Mouse (Mus musculus) right cerebral cortex, adult 2 months (tissue): Measurements from ENCODE around the gene Tmppe.
"Not testable (repeated sequence)": the region's sequence is repeated elsewhere in the genome, so short reads cannot be mapped to it uniquely, and the experiment has no call there.

ENCODE experiments used
- DNase-seq, 2 experiments: peaks; one replicate each; pipeline ENCODE4 v3.0.0; 2021 to 2022; ENCODE audit warnings: low spot score in 2 of 2

Tmppe gene

DNA sequence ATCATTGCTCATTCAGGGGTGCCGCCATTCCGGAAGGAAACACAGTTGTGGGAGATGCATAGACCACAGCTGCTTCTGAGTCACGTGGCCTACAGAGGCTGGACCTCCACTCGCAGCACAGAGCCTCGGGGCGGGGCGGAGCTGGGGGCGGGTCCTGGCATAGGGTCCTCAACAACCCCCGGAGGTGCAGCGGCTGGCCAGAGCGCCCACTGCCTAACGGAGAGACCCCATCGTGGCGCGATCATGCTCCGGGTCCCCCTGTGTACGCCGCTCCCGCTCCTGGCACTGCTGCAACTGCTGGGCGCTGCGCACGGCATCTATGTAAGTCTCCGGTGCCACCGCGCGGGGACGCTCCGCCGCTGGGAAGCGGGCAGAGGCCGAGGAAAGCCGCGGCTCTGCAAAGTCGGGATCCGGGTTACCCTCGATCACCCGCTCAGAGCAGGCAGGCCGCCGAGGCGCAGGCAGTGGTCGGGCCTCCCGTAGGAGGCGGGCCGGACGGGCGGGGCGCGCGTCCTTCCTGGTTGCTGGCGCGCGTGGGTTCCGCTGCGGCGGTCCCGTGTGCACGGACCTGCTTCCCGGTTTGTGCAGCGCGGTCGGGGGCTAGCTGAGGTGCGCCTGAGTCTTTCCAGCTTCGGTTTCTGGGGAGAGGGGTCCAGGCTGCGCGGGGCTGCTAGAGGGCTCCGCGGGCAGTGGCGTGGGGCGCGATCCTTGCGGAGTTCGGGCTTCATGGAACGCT, at the start of gene Tmppe, which contains the start of gene Glb1:
Gene Tmppe, plus strand, starts transcription at position 157 of the 736 bp plus-strand sequence.
Gene Glb1, plus strand, starts transcription at position 128 of the 736 bp plus-strand sequence.
- DNase-seq: peak; percentile 76 to 80

DNA sequence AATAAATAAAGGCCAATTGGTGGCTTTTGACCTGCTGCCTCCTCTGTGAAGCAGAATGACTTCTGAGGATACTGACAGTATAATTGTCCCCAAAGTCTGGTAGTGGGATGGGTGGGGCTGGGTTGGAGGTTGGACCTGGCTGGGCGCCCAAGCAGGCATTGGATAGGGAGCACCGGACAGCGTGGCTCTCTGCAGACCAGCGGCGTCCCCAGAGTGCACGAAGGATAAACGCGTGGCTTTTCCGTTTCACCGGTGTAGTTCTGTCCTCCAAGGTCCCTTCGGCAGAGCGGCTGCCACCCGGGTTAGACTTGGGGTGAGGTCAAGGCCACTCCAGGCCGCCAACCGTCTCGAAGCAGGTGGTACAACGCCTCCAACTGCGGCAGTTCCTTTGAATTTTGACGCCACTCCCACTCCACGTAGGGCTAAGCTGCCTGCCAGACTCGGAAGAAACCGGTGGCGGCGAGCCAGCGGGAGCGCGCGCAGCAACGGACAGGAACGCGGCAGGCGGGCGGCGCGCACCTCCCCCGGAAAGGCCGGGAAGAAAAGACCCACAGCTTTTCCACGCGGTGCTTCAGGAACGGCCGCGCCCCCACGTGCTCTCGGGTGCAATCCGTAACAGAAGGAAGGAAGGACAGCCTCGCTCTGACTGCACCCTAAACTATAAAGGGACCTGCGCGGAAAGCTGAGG, 33.0 kb upstream of the Tmppe start:
- DNase-seq: peak; percentile 85 to 88

DNA sequence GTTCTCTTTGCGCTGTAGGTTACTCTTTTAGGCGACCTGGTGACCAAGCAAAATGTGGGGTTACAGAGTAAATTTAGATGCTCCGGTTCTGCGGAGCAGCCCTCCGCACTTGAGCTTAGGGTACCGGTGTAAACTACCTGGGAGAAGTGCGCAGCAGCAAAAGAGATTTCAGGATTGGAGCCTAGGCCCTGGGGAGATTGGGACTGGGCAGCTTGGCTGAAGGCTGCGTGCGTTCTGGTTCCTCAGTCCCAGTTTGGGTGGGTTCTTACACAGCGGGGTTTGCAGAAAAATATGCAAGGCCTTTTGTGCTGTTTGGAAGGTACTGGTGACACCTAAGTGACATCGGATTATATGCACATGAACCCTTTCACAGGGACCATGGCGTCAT, 32.4 kb upstream of the Tmppe start:
- no peak for DNase-seq

DNA sequence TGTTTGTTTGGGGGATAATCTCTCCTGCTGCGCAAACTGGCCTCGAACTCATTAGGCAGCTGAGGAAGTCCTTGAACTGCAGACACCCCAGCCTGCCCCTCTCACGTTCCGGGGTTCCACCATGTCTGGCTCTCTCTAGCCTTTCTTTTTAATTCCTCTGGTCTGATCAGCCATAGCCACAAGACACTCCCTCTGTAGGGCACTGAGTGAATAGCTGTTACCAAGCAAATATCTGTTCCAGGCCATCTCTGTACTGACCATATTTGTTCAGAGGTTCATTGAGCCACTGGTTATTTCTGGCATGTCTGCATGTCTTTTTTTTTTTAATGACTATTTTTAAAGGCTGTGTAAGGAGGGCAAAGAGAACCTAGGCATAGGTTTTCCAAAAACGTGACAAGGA, 31.5 kb upstream of the Tmppe start:
- DNase-seq: not testable (repeated sequence)

DNA sequence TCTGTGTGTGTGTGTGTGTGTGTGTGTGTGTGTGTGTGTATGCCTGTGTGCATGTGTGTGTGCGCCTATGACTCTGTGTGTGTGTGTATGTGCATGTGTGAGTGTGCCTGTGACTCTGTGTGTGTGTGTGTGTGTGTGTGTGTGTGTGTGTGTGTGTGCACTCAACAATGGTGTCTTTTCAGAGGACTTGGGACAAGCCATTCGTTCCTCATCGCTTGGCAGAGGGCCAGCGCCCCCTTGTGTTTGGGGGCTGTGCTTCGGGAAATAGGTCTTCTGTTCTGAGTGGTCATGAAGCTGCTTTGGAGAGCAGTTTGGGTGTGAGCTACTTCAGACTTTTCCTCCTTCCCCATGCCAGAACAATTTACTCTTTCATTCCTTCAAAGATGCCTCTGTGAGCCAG, 29.2 kb upstream of the Tmppe start:
- DNase-seq: not testable (repeated sequence)

DNA sequence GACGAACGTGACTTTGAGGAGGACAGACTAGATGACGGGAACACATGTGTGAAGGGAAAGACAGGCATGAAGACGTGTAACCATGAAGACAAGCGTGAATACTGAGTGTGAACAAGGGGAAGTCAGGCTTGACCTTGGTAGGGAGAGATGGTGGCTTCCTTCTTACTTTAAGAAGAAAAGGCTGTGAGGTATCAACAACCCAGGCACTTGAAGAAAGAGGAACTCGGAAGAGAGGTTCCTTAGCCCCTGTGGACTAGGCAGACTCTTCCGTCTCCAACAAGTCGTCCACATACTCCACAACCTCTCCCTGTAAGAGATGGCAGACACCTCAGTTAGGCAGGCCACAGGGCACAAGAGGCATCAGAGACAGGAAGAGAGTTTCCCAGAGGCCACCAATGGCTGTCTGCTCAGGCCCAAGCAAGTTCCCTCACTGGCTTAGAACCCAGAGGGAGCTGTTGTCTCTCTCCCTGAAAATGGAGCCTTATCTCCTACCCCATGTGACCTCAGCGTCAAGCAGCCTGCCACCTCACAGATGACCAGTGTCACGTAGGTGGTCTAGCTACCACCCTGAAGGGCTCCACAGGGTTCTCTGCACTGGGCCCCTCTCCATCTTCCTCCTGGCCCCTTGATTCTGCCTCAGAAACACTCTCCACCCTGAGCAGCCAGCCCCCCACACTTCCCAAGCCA, 25.5 kb upstream of the Tmppe start:
- DNase-seq: no peak

DNA sequence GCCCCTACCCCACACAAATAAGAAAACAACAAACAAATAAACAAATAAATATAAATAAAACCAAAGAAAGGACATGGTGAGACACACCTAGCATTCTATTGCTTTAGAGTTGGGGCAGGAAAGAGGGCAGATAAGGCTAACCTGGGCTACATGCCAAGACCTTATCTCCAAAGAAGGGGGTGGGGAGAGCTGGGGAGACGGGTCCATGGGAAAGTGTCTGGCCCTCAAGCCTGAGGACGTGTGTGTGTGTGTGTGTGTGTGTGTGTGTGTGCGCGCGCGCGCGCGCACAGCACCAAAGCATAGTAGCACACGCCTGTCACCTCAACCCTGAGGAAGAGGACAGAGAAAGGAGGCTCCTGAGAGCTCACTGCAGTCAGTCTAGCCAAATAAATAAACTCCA, 23.7 kb upstream of the Tmppe start:
- no peak for DNase-seq

DNA sequence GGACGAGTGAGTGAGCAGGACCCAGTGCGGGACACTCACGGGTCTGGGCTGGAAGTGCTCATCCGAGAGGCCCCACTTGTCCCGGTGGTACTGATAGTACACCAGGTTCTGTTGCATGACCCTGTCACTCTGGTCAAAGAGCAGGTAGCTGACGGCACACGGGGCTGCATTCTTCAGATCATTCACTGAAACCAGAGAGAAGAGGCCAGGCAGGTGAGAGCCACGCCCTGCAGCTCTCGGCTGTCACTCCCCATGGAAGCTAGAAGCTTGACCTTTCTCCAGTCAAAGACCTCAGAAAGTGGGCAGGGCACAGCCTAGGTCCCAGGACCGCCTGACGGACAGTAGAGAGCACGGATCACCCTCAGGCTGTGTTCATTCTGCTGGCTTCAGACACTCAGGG, 21.0 kb upstream of the Tmppe start:
- DNase-seq: no peak

DNA sequence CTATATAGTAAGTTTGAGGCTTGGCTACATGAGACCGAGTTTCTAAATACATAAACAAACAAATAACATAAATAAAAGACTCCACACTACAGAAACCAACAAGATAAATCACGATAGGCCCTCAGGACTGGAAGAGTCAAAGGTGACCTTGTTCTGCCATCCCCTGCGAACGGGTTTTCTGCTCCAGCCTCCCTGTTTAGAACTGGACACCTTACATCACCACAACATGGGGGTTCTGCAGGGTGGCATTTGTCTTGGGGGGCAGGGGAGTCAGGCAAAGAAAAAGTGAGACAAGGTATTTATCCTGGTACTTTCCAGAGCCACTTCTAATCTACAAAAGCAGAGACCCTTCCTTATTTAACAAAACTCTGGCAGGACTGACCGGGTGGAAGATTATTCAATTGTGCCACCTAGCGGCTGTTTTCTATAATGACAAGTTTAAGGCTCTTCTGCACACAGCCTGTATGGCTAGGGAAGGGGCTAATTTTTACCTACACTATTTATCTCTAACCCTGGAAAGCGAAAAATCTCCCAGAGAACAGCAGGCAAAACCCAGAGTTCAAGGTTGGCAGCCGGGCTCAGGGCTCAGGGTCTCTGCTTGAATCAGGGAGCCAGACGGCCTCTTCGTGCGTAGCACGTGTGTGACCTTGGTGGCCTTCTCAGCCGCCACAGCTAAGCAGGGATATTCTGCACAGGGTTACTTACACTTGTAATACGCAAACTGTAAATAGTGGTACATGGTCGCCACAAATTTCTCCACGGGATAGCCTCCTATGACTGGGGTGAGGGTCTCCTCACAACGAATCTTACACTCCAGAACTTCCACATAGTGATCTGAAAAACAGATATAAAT, 19.8 kb upstream of the Tmppe start:
- DNase-seq: peak; percentile 29 to 59

DNA sequence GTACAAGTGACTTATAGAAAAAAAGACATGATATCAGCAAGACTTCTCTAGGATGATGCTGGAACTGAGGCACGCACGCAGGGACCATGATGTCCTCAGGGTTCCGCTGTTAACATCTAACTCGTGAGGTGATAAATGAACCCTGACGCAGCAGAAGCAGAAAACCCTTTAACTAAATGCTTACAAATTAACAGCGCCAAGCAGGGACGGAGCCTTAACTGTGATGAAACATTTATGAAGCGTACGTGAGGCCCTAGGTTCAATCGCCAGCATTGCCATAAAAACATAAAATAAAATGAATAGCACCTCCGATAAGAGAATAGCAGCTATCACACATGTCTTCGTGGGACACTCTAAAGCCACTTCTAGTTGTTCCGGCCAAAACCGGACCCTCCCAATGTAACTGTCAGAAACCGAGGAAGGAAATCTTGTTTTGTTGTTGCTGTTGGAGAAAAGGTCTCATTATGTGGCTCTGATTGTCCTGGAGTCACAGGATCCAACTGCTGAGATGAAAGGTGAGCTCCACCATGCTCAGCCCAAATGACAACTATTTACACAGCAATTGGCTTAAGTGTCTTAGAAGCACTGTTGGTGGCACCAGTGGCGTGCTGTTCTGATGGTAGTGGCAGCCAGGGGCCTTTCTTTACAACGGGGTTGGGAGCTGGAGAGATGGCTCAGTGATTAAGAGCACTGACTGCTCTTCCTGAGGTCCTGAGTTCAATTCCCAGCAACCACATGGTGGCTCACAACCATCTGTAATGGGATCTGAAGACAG, 17.8 kb upstream of the Tmppe start:
- DNase-seq: no peak

DNA sequence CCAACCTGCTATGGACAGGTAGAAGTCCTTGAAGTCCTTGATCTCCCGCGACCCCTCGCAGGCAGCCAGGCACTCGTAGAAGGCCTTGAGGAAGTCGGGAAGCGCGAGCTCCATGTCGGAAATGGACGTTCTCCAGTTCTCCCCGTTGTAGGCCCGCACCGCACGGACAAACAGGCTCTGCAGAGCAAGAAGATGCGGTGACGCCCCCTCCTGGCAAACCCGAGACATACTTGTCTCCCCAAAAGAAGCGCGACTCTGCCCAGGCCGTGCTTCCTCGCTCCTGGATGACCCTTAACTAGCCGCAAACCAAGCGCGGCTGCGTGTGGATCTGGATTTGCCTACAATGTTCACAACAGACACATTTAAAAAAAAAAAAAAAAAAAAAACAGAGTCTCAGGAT, 16.2 kb upstream of the Tmppe start:
- no peak for DNase-seq

DNA sequence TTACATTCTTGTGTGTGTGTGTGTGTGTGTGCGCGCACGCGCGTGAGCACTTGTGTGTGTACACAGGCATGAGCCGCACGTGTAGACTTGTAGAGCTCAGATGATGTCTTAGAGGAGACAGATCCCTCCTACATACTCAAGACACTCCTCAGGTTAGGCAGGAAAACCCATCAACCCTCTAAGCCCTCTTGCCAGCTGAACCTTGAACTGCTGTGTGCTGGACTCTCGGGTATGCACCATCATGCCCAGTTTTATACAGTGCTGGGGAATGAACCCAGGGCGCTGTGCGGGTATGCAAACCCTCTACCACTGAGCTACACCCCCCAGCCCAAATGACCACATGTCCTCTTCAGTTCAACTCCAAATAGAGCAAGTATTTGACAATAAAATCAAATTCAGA, 15.7 kb upstream of the Tmppe start:
- no peak for DNase-seq

DNA sequence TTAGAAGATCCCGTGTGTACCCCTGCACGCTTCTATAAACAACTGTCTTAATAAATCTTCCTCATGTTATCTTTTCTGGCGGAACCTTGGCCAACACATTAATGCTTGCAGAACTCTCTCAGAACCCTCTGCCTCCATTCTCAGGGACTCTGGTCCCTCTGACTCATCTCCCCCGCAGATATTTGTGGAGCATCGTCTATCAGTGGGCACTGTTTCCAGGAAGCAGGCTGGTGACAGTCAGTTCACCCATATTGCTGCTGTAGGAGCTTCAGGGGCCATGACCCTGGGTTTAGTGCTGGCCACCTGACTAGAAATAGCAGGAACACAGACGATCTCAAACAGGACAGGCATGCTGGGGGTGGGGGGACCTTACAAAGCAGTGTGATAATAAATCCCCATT, 13.8 kb upstream of the Tmppe start:
- no peak for DNase-seq

DNA sequence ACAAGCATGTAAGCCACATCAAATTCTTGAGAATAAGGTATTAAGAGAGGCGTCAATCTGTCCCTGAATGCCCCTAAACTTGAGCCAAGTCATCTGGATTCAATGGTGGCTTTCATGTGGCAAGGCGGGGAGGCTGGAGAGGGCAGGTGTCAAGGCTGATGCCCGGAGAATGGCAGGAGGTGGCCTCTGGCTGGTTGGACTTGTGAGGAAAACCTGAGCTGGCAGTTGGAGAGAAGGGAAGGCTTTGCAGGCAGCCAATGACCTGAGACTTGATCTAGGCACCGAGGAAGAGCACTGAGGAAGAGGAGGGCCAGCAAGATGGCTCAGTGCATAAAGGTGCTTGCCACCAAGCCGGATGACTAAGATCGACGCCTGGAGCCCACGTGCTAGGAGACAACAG, 12.6 kb upstream of the Tmppe start:
- no peak for DNase-seq

DNA sequence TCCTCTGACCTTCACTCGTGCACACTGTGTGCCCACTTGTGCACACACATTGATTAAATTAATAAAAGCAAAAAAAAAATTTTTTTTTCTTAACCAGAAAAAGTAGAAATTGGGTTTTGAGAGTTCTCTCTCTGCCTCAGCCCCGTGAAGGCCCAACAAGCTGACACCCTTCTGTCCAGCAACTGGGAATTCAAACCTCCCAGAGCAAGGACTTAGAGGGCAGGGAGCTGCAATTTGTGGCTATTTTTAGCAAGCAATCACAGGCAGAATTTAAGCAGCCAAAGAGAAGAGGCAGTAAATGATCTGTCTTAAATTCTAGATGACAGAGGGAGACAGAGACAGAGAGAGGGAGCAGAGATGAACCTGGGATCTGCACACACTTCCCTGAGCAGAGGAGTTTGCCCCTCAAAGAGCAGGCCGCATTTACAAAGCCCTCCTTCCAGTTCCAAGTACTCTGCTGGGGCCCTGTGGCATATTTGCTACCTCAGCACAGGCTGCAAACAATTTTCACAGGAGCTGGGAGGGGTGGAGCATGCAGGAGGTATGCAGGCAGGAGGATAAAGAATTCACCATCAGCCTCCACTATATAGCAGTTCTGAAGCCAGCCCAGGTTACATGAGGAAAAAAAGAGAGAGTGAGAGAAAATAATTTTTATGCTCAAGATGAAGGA, 12.1 kb upstream of the Tmppe start:
- no peak for DNase-seq

DNA sequence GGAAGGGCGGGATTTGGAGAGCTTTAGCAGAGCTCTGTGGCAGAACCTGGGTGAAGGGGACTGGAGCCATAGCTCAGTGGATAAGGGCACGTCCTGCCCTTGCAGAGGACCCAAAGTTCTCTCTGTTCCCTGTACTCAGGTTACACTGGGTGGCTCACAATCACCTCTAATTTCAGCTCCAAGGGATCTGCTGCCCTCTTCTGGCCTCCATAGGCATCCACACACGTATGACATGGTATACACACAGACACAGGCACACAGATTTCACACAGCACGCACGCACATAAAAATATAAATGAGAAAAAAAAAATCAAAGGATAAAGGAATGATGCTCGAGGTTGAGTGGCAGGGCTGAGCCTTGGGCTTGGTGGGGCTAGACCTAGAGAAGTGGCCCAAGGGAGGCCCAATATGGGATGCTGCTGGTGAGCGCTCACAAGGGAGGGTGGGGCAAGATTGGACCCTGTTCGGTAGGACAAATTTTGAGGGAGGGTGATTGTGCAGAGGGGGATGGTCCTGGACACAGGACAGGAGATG, 11.5 kb upstream of the Tmppe start:
- DNase-seq: no peak

DNA sequence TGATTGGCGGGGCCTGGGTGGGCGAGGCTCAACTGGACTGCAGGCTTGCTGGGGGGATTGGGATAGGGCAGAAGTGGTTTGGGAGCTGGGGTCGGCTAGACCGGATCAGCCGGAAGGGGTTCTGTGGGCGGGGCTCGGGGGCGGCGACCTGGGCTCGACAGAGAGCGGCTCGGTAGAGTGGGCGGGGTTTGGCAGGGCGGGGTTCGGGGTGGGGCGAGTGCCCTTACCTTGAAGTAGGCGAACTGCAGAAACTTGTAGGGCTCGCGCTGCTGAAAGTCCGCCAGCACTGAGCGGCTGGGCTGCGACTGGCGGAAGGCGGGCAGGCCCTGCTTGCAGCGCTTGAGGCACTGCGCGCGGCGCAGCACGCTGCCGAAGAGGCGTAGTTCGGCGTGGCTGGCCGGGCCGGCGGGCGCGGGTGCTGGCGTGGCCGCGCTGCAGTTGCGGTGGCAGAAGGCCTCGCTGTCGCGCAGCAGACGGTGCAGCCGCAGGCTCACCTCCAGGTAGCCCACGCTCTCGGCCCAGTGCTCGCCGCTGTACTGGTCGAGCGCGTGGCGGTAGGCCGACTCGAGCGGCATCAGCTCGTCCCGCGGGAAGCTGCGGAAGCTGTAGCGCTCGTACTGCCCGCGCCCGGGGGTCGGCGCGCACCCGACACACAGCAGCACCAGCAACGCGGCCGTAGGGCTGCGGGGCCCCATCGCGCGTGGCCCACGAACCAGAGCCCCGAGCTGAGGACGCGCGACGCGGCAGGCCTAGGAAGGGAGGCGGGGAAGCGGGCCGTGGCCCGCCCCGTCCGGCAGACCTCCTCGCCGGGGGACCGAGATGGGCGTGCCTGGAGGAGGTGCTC, 10.8 kb upstream of the Tmppe start, which contains the start of gene Crtap:
Gene Crtap, minus strand, starts transcription at position 771 of the 844 bp plus-strand sequence.
- peak; percentile 24 to 52 for DNase-seq

DNA sequence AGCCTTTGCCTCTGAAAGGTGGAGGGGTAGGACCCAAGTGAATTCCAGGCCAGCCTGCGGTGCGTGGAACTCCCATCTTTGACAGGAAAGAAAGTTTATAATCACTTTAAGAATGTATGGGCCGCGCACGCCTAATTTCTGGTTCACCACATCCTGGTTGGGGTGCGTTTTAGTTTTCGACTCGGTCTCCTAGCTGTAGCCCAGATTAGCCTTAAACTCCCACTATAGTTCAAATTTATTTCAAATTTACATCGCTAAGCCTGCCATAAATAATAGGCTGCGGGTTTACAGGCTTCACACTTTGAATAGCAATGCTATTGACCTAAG, 10.2 kb upstream of the Tmppe start:
- no peak for DNase-seq

DNA sequence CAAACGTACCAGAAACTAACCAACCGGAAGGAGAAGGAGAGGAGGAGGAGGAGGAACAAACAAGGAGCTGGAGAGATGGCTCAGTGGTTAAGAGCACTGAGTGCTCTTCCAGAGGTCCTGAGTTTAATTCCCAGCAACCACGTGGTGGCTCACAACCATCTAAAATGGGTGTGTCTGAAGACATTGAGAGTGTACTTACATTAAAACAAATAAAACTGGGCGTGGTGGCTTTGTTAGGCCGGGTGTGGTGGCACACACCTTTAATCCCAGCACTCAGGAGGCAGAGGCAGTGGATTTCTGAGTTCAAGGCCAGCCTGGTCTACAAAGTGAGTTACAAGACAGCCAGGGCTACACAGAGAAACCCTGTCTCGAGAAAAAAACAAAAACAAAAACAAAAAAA, 6.8 kb upstream of the Tmppe start:
- DNase-seq: not testable (repeated sequence)
